Mouse (Mus musculus): Measurements from ENCODE around the gene Nfib.

DNA sequence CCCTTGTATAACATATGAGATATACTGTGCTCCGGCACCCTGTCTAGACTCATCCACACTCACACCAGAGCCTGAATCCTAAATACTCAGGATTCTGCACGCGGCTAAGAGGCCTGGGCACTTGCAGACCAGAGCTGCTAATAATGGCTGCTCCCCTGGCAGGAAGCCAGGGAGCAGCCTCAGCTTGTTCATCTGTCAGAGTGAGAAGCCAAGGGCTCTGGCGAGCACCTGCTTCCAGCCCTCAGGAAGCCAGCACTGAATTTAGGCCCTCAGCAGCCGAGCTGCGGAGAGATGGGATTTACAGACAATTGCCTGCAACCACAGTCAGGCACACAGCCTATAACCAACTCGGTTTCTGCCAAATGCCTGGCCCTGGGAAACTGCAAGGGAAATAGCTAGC is 15.3 kb downstream of the Nfib start:
- no peak for TF ChIP-seq POLR2A (IDR thresholded peaks at IDR 0.05; ENCODE audit: extremely low read depth, insufficient read depth, low read length)
- TF ChIP-seq CTCF (IDR thresholded peaks at IDR 0.05; ENCODE audit: low read depth, low read length), result no peak

Data from liver, adult 2 months (tissue).